Mouse (Mus musculus): ENCODE measurements around the gene Shisal2a. TPM values are rescaled to one million over a fixed set of nuclear protein-coding genes. Genes with fewer than 3 reads are reported as not detected.

The Shisal2a gene
- polyA plus RNA-seq, 1 experiment from 2014 or later = 3.5 TPM

GRCm38 (mm10) chr4:108323588-108323987, 59.6 kb downstream of the Shisal2a start:
- 65% methylated on average over 5 of the region's 5 CpGs for WGBS

DNA sequence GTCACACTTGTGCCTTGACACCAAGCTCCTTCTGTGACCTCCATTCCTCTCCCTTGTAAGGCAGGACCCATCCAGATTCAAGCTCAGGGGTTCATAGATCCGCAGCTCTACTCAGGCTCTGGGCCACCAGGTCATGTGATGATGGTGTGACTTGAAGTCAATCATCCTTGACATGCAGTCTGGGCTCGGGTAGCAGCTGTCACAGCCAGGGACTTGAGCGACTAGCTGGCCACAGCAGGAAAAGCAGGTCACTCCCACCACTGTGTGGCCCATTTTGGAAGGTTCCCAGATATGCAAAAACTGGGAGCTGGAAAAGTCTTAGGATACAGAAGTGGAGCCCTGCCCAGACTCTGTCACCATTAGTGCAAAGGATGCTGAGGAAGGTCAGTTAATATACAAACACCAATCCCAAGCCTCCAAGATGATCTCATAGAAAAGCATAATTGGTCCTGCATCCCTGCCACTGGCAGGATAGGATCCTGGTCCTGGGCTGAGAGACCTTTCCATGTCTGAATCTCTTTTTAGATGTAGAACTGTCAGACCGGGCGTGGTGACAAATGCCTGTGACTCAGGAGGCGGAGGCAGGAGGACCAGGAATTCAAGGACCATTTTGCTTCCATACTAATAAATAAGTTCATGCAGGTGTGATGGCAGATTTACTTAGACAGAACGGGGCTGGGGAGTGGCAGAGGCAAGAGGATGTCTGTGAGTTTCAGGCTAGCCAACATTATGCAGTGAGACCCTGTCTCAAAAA, 62.3 kb downstream of the Shisal2a start:
- no peaks in the 10 kb centered on the region for H3K36me3 ChIP-seq
- H3K4me3 ChIP-seq = no peak overlapping the region
- H3K27ac ChIP-seq = no peak overlapping the region
- 71% methylated on average over 7 of the region's 7 CpGs for WGBS
- no peaks in the 10 kb centered on the region for H3K9me3 ChIP-seq
- peaks cover 18% of the 10 kb centered on the region for H3K4me1 ChIP-seq
- H3K27me3 ChIP-seq (ENCODE audit: insufficient read depth, poor library complexity, severe bottlenecking) = no peaks in the 10 kb centered on the region
- no peak for DNase-seq (ENCODE audit: low spot score)

More at GRCm38 (mm10) chr4:108323588-108323987, 59.6 kb downstream of the Shisal2a start:
- no peak overlapping the region for H3K4me3 ChIP-seq
- H3K36me3 ChIP-seq = no peaks in the 10 kb centered on the region
- H3K4me1 ChIP-seq = peaks cover 19% of the 10 kb centered on the region
- no peaks in the 10 kb centered on the region for H3K27me3 ChIP-seq (ENCODE audit: insufficient read depth, poor library complexity, severe bottlenecking)
- no peak overlapping the region for H3K27ac ChIP-seq
- DNase-seq (ENCODE audit: low spot score) = no peak
- no peaks in the 10 kb centered on the region for H3K9me3 ChIP-seq

GRCm38 (mm10) chr4:108319747-108320146, 63.4 kb downstream of the Shisal2a start:
- 65% methylated on average over 6 of the region's 6 CpGs for WGBS
- no peaks in the 10 kb centered on the region for H3K36me3 ChIP-seq
- no peak for DNase-seq (ENCODE audit: low spot score)
- H3K27me3 ChIP-seq (ENCODE audit: insufficient read depth, poor library complexity, severe bottlenecking) = no peaks in the 10 kb centered on the region
- H3K4me3 ChIP-seq = no peak overlapping the region
- H3K27ac ChIP-seq = no peak overlapping the region
- H3K4me1 ChIP-seq = peaks cover 18% of the 10 kb centered on the region
- no peaks in the 10 kb centered on the region for H3K9me3 ChIP-seq

DNA sequence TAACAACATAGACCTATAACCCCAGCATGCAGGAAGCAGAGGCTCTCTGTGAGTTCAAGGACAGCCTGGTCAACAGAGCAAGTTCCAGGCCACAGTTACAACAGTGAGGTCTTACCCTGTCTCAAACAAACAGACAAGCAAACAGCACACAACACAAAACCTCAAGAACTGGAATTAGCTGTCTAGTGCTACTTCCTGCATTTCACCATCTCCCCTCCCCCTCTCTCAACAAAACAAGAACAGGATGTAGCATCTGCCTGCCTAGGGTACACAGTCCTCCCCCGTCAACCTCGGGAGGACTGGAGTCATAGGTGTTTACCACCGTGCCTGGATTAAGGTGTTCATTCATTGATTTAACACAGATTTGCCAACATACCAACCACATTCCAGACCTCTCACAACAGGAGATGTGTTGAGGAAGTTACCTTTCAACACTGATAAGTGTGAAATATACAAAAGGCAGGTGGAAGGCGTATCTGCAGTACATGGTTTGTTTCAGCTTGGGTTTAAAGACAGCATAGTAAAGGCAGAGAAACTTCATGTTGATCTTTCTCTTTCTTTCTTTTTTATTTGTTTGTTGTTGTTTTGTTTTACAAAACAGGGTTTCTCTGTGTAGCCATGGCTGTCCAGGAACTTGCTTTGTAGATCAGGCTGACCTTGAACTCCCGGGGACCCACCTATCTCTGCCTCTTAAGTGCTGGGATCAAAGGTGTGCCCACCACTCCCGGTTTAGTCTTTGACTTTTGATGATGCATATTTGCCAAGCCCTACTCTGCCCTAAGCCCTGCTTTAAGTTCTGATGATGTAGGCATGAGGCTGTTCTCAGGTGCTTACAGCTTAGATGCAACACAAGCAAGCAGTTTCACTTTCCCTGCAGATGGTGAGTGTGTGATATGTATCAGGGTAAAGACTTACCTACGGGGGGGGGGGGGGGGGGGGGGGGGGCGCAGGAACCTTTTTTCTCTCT, 64.2 kb downstream of the Shisal2a start:
- no peak for DNase-seq (ENCODE audit: low spot score)
- Histone ChIP-seq H3K36me3 (no peaks in the 10 kb centered on the region), H3K9me3 (no peaks in the 10 kb centered on the region), H3K27me3 (ENCODE audit: insufficient read depth, poor library complexity, severe bottlenecking) (no peaks in the 10 kb centered on the region), H3K4me1 (peaks cover 21% of the 10 kb centered on the region), H3K4me3 (no peak overlapping the region), H3K27ac (peak overlapping the region; percentile 69)
- WGBS = 37% methylated on average over 7 of the region's 8 CpGs

Other genes starting within 250 kb of the Shisal2a start
- 179 and 191 TPM in 2 replicates for gene Scp2, start 238.4 kb downstream of the Shisal2a start, polyA plus RNA-seq (2016; fragmentation: Nextera tagmentation; extraction: Ambion mirVana)
- gene Echdc2, start 217.9 kb downstream of the Shisal2a start, polyA plus RNA-seq (2016; fragmentation: Nextera tagmentation; extraction: Ambion mirVana) = 15.3 and 19.2 TPM in 2 replicates
- gene Zyg11a, start 165.3 kb downstream of the Shisal2a start, polyA plus RNA-seq (2016; fragmentation: Nextera tagmentation; extraction: Ambion mirVana) = not detected in 2 replicates
- gene Zyg11b, start 82.3 kb downstream of the Shisal2a start, polyA plus RNA-seq (2016; fragmentation: Nextera tagmentation; extraction: Ambion mirVana) = 7.8 and 9.9 TPM in 2 replicates
- gene Coa7, start 55.2 kb downstream of the Shisal2a start, polyA plus RNA-seq (2016; fragmentation: Nextera tagmentation; extraction: Ambion mirVana) = 58.4 and 61.1 TPM in 2 replicates
- 54.3 and 58.8 TPM in 2 replicates for gene Gpx7, start 23.6 kb upstream of the Shisal2a start, polyA plus RNA-seq (2016; fragmentation: Nextera tagmentation; extraction: Ambion mirVana)
- 44.6 and 79.6 TPM in 2 replicates for gene Tut4, start 76.1 kb upstream of the Shisal2a start, polyA plus RNA-seq (2016; fragmentation: Nextera tagmentation; extraction: Ambion mirVana)
- gene Prpf38a, start 196.0 kb upstream of the Shisal2a start, polyA plus RNA-seq (2016; fragmentation: Nextera tagmentation; extraction: Ambion mirVana) = 75.5 and 88.7 TPM in 2 replicates
- 11.7 and 14.3 TPM in 2 replicates for gene Orc1, start 196.1 kb upstream of the Shisal2a start, polyA plus RNA-seq (2016; fragmentation: Nextera tagmentation; extraction: Ambion mirVana)
- gene Cc2d1b, start 236.6 kb upstream of the Shisal2a start, polyA plus RNA-seq (2016; fragmentation: Nextera tagmentation; extraction: Ambion mirVana) = 23.1 and 24.7 TPM in 2 replicates

Data from heart, embryonic 10.5 days (tissue).